Mouse (Mus musculus): ENCODE measurements around the gene Bud31. TPM values are rescaled to one million over a fixed set of nuclear protein-coding genes. Genes with fewer than 3 reads are reported as not detected.
"Not testable (repeated sequence)": the region's sequence is repeated elsewhere in the genome, so short reads cannot be mapped to it uniquely, and the experiment has no call there.

Gene Bud31
- polyA plus RNA-seq, 1 experiment = 106 TPM

DNA sequence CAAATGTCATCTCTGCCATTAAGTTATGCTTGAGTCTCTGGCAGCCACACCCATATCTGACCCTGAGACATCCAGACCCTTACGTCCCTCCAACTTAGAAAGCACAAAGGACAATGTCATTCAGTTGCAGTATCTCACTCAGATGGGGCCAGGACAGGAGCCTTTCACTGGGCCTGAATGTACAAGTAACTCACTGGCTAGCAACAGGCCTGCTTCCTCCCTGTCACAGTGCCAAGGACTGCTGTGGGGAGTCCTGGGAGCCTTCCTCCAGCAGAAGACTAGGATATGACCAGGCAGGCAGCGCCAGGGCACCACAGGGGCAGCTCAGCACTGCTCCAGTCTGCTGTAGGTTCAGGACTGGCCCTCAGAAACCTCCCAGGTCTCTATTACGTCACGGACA lies 11.0 kb upstream of the Bud31 start:
- DNase-seq = no peak
- no peak for TF ChIP-seq CTCF (IDR thresholded peaks at IDR 0.05; ENCODE audit: borderline replicate concordance, insufficient read depth, low read depth, low read length)
- no peak for TF ChIP-seq POLR2A (IDR thresholded peaks at IDR 0.05; ENCODE audit: borderline replicate concordance, insufficient read depth, low read length)
- Histone ChIP-seq H3K4me1 (ENCODE audit: control insufficient read depth, insufficient read depth, low read length) (no peaks in the 10 kb centered on the region; the same call in 1 of the 2 replicates), H3K27ac (ENCODE audit: insufficient read depth, low read length) (no peak overlapping the region), H3K4me3 (replicated peaks; ENCODE audit: insufficient read depth, low read depth, low read length) (no peak overlapping the region), H3K27me3 (ENCODE audit: control insufficient read depth, insufficient read depth, low read length) (no peaks in the 10 kb centered on the region)
- WGBS = 50% methylated on average over 4 of the region's 4 CpGs

DNA sequence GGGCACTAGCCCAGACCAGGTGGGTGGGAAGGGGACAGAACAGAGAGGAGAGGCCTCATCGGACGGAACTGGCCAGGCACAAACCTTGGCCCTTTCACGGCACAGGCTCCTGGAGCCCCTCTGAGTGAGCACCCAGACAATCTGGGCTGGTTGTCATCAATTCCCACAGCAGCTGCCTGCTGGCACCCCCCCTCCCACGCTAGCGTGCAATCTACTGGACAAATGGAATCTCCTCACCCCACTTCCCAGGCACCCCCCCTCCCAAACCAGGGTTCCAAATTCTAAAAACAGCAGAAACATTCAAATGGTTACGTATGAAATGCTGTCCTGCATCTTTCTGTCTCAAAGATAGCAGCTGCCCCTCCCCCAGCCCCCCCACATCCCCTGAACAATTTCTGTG lies 10.4 kb upstream of the Bud31 start:
- H3K4me1 ChIP-seq (ENCODE audit: control insufficient read depth, insufficient read depth, low read length); DNase-seq; H3K27ac ChIP-seq (ENCODE audit: insufficient read depth, low read length); H3K27me3 ChIP-seq (ENCODE audit: control insufficient read depth, insufficient read depth, low read length); H3K4me3 ChIP-seq (replicated peaks; ENCODE audit: insufficient read depth, low read depth, low read length): not testable (repeated sequence)
- 79% methylated on average over 6 of the region's 6 CpGs for WGBS

DNA sequence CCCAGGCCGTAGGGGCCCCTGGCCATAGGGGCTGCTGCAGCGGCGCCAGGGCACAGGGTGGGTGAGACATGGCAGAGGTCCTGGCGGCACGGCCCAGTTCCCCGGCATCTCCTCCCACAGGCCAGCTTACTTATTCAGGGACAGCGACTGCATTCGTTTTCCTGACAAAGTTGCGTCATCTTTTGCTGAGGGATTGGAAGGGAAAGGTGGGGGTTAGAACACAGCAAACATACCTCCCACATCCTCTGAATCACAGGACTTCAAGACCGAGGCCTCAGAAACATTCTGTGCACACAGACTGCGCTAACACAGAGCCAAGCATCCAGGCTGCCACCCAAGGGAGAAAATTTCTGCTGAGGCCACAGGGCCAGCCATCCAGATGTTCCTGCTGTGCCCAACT lies 10.0 kb upstream of the Bud31 start:
- no peaks in the 10 kb centered on the region for H3K27me3 ChIP-seq (ENCODE audit: control insufficient read depth, insufficient read depth, low read length)
- H3K27ac ChIP-seq (ENCODE audit: insufficient read depth, low read length) = no peak overlapping the region
- TF ChIP-seq POLR2A (IDR thresholded peaks at IDR 0.05; ENCODE audit: borderline replicate concordance, insufficient read depth, low read length) = no peak
- TF ChIP-seq CTCF (IDR thresholded peaks at IDR 0.05; ENCODE audit: borderline replicate concordance, insufficient read depth, low read depth, low read length) = no peak
- H3K4me1 ChIP-seq (ENCODE audit: control insufficient read depth, insufficient read depth, low read length) = no peaks in the 10 kb centered on the region; the same call in 1 of the 2 replicates
- 64% methylated on average over 11 of the region's 11 CpGs for WGBS
- no peak overlapping the region for H3K4me3 ChIP-seq (replicated peaks; ENCODE audit: insufficient read depth, low read depth, low read length)
- DNase-seq = no peak

DNA sequence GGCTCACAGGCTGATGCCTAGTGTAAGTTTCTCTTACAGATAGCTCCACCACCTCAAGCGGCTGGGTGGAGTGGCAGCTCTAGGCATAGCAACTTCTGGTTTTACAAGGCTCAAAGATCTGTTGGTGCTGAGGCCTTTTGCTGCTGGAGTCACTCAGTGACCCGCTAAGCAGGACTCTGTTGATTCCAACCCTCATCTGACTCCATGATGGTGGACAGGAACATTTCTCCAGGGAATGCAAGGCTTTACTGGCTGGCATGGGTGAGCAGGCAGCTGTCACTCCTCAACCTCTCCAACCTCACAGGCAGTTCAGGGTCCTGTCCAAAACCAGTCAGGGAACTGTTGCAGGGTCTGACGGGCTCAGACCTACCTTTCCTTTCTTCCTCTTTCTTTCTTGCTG lies 9.2 kb upstream of the Bud31 start:
- no peaks in the 10 kb centered on the region for H3K27me3 ChIP-seq (ENCODE audit: control insufficient read depth, insufficient read depth, low read length)
- H3K27ac ChIP-seq (ENCODE audit: insufficient read depth, low read length) = no peak overlapping the region
- no peaks in the 10 kb centered on the region; the same call in 1 of the 2 replicates for H3K4me1 ChIP-seq (ENCODE audit: control insufficient read depth, insufficient read depth, low read length)
- H3K4me3 ChIP-seq (replicated peaks; ENCODE audit: insufficient read depth, low read depth, low read length) = no peak overlapping the region
- DNase-seq = no peak
- TF ChIP-seq CTCF (IDR thresholded peaks at IDR 0.05; ENCODE audit: borderline replicate concordance, insufficient read depth, low read depth, low read length) (no peak), POLR2A (IDR thresholded peaks at IDR 0.05; ENCODE audit: borderline replicate concordance, insufficient read depth, low read length) (no peak)
- WGBS = 69% methylated on average over 3 of the region's 3 CpGs

DNA sequence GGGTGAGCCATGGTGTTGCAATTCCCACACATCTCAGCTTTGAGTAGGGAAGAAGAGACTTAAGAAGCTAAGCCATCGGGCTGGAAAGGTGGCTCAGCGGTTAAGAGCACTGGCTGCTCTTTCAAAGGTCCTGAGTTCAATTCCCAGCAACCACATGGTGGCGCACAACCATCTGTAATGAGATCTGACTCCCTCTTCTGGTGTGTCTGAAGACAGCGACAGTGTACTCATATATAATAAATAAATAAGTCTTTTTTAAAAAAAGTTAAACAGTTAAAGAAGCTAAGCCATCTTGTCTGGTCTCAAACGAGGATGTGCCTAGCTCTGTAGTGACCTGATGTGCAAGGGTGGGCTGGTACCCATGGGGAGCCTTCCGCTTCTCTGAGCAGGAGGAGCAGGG lies 6.9 kb upstream of the Bud31 start:
- 92% methylated on average over 6 of the region's 6 CpGs for WGBS
- not testable (repeated sequence) for DNase-seq; H3K27ac ChIP-seq (ENCODE audit: insufficient read depth, low read length); H3K27me3 ChIP-seq (ENCODE audit: control insufficient read depth, insufficient read depth, low read length); H3K4me1 ChIP-seq (ENCODE audit: control insufficient read depth, insufficient read depth, low read length); H3K4me3 ChIP-seq (replicated peaks; ENCODE audit: insufficient read depth, low read depth, low read length)

DNA sequence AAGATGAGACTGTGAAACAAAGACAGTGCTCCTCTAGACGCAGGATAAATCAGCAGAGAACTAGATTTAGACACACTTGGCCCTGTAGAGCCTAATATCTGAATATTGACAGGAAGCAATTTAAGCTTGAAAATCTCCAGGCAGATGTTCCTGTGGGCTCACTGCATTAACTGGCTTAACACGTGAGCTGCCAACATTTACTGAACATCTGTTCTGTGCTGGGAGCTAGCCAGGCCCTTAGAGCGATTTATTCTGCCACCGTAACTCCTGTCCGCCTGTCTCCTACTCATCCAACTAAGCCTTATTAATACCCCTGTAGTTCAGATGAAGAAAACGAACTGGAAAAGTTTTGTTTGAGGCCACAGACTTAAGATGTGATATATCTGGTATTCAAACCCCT lies 1.3 kb upstream of the Bud31 start:
- Histone ChIP-seq H3K4me3 (replicated peaks; ENCODE audit: insufficient read depth, low read depth, low read length) (peak overlapping the region; percentile 98), H3K4me1 (ENCODE audit: control insufficient read depth, insufficient read depth, low read length) (no peaks in the 10 kb centered on the region), H3K27ac (ENCODE audit: insufficient read depth, low read length) (no peak overlapping the region), H3K27me3 (ENCODE audit: control insufficient read depth, insufficient read depth, low read length) (no peaks in the 10 kb centered on the region)
- no peak for TF ChIP-seq CTCF (IDR thresholded peaks at IDR 0.05; ENCODE audit: borderline replicate concordance, insufficient read depth, low read depth, low read length)
- TF ChIP-seq POLR2A (IDR thresholded peaks at IDR 0.05; ENCODE audit: borderline replicate concordance, insufficient read depth, low read length) = no peak
- DNase-seq = no peak
- WGBS = 1% methylated on average over 6 of the region's 6 CpGs

DNA sequence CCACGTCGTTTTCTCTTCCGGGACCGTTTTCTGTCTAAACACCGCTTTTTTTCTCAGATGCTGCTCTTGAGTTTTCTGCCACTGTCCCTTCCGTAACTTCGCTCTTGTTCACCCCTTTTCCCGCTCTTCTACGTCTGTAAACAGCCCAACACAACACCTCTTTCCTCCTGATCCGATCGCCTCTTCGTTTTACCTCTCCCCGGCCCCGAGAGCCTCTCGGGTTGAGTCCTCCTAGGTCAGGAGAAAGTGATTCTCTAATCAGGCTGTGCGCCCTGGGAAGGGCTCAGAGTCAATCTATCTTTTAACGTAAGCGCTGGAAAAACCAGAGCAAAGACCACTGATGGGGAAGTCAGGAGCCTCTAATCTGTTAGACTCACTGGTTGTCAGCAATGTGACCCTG lies 449 bp downstream of the Bud31 start:
- no peak for TF ChIP-seq CTCF (IDR thresholded peaks at IDR 0.05; ENCODE audit: borderline replicate concordance, insufficient read depth, low read depth, low read length)
- TF ChIP-seq POLR2A (IDR thresholded peaks at IDR 0.05; ENCODE audit: borderline replicate concordance, insufficient read depth, low read length) = no peak
- Histone ChIP-seq H3K27me3 (ENCODE audit: control insufficient read depth, insufficient read depth, low read length) (no peaks in the 10 kb centered on the region), H3K4me3 (replicated peaks; ENCODE audit: insufficient read depth, low read depth, low read length) (peak overlapping the region; percentile 98), H3K27ac (ENCODE audit: insufficient read depth, low read length) (peak overlapping the region; percentile 90), H3K4me1 (ENCODE audit: control insufficient read depth, insufficient read depth, low read length) (no peaks in the 10 kb centered on the region)
- no peak for DNase-seq
- WGBS = under 1% methylated on average over 18 of the region's 18 CpGs

DNA sequence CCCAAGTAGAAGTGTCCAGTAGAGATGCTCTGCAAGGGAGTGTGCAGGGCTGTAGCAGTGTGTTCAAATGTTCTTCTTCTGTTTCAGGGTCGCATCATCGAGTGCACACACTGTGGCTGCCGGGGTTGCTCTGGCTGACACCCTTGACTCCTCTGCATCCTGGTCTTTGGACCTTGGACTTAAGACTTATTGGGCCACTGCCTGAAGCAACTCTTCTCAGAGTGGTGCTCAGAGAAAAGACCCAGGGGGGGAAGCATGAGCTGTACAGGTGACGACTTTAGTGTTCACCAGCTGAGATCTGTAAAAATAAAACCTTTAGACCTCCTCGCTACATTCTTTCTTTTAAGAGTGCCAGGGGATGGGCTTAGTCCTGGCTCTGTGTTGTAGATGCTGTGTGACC lies 7.6 kb downstream of the Bud31 start:
- DNase-seq = no peak
- Histone ChIP-seq H3K27ac (ENCODE audit: insufficient read depth, low read length) (no peak overlapping the region), H3K4me3 (replicated peaks; ENCODE audit: insufficient read depth, low read depth, low read length) (no peak overlapping the region), H3K27me3 (ENCODE audit: control insufficient read depth, insufficient read depth, low read length) (no peaks in the 10 kb centered on the region), H3K4me1 (ENCODE audit: control insufficient read depth, insufficient read depth, low read length) (no peaks in the 10 kb centered on the region)
- WGBS = 86% methylated on average over 5 of the region's 5 CpGs
- TF ChIP-seq POLR2A (IDR thresholded peaks at IDR 0.05; ENCODE audit: borderline replicate concordance, insufficient read depth, low read length) = no peak
- TF ChIP-seq CTCF (IDR thresholded peaks at IDR 0.05; ENCODE audit: borderline replicate concordance, insufficient read depth, low read depth, low read length) = no peak

DNA sequence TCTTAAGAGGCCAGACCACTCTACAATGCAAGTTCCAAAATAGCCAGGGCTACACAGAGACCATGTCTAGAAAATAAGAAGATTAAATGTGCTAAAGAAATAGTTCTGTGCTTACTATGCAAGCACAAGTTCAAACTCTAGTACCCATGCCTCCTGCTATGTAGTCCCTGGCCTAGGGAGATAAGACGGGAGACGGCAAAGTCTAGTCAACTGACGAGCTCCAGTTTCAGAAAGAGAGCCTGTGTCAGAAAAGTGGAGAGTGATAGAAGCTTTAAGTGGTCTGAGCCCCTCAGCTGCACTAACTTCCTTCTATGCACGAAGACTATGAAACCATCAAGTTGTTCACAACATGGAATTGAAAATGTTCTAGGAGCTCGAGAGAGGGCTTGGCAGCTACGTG lies 9.1 kb downstream of the Bud31 start:
- Histone ChIP-seq H3K27me3 (ENCODE audit: control insufficient read depth, insufficient read depth, low read length) (no peaks in the 10 kb centered on the region), H3K27ac (ENCODE audit: insufficient read depth, low read length) (no peak overlapping the region), H3K4me3 (replicated peaks; ENCODE audit: insufficient read depth, low read depth, low read length) (no peak overlapping the region), H3K4me1 (ENCODE audit: control insufficient read depth, insufficient read depth, low read length) (no peaks in the 10 kb centered on the region)
- DNase-seq = no peak
- TF ChIP-seq POLR2A (IDR thresholded peaks at IDR 0.05; ENCODE audit: borderline replicate concordance, insufficient read depth, low read length) = no peak
- TF ChIP-seq CTCF (IDR thresholded peaks at IDR 0.05; ENCODE audit: borderline replicate concordance, insufficient read depth, low read depth, low read length) = no peak
- WGBS = 88% methylated on average over 6 of the region's 6 CpGs

All from cerebellum, adult 2 months (tissue).